7 mouse cellular contexts compared by ENCODE assay signal in the genomic region with DNA sequence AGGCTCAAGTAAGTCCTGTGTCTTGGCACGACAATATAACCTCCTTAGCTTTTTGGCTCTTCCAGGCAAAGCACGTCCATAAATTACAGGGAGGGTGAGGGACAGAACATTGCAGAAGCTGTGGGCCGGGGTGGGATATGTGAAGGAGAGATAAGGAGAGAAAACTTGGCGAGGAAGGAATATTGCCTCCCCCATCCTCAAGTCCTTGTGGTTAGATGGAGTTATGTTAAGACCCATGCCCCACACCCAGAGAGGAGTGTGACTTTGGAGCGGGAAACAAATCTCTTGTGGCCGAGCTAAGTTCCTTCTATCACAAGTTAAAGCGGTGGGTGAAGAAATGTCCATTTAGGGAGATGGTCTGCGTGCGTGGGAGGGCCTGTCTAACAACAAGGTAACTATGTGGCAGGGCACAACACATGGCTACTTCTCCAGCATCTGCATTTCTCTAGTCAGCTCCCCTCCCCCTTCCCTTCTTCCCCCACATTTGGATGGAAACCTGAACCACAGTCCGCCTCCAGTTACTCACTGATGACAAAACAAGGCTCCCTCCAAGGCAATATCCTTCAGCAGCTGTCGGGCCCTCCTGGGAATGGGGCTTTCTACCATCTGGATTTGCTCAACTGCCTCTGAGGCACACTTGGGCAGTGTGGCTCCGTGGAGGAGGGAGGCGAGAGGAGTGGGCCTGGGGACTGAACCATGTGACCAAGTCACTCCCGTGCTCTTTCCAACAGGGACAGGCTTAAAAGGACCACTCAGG. TPM values are rescaled to one million over a fixed set of nuclear protein-coding genes. Genes with fewer than 3 reads are reported as not detected.
DNase-seq lines count a peak whose midpoint lies in the region; ATAC-seq and TF ChIP-seq lines count a peak whose summit lies in the region.

No protein-coding gene starts in this region.

- no peak for TF ChIP-seq CTCF in E14TG2a.4 (conservative IDR thresholded peaks at IDR 0.05; ENCODE audit: low read length)

- H3K4me2 ChIP-seq in limb, embryonic 15.5 days = no peak overlapping the region

- peak; percentile 42 for DNase-seq in brain, adult 2 months (ENCODE audit: low read depth, low spot score)
- DNase-seq in heart, adult 9 months (ENCODE audit: low spot score in 2 of 2) = peak; percentile 83 to 87
- peak; percentile 58 for DNase-seq in testis, postnatal 10 days (ENCODE audit: low spot score)
- DNase-seq in right cerebral cortex, postnatal 25 days = no peak
- no peak for DNase-seq in frontal cortex, postnatal 14 days (ENCODE audit: low spot score in 2 of 2)

- H3K36me3 ChIP-seq in E14TG2a.4 (ENCODE audit: insufficient read depth, low read length) = 0 out of 2 replicates have a peak, but pooled peaks cover 5% of the 10 kb centered on the region
- no peaks in the 10 kb centered on the region for H3K36me3 ChIP-seq in limb, embryonic 15.5 days

- peaks cover 3% of the 10 kb centered on the region; the same call in 1 of the 2 replicates for H3K27me3 ChIP-seq in E14TG2a.4 (ENCODE audit: insufficient read depth, low read length)
- H3K27me3 ChIP-seq in limb, embryonic 15.5 days = no peaks in the 10 kb centered on the region

- no peak overlapping the region for H3K9ac ChIP-seq in limb, embryonic 15.5 days

- H3K4me3 ChIP-seq in E14TG2a.4 (replicated peaks; ENCODE audit: low read length) = peak overlapping the region; percentile 71
- H3K4me3 ChIP-seq in limb, embryonic 15.5 days = no peak overlapping the region

- H3K27ac ChIP-seq in limb, embryonic 15.5 days = peak overlapping the region; percentile 47

- ATAC-seq in limb, embryonic 15.5 days (ENCODE audit: insufficient number of reproducible peaks, low FRiP score, low TSS enrichment, low read depth) = peak; percentile 86

- WGBS in limb, embryonic 15.5 days = 28% methylated on average over 14 of the region's 14 CpGs

- 0 out of 2 replicates have a peak, but pooled peaks cover 5% of the 10 kb centered on the region for H3K9me3 ChIP-seq in E14TG2a.4 (ENCODE audit: low read length)
- no peaks in the 10 kb centered on the region for H3K9me3 ChIP-seq in limb, embryonic 15.5 days

- peaks cover 42% of the 10 kb centered on the region for H3K4me1 ChIP-seq in E14TG2a.4 (replicated peaks; ENCODE audit: low read depth, low read length)
- peaks cover 20% of the 10 kb centered on the region for H3K4me1 ChIP-seq in limb, embryonic 15.5 days

RNA-seq across cellular contexts. Expression of a gene that starts 56.7 kb away (rescaled TPM):
- polyA plus RNA-seq in limb, embryonic 15.5 days (2015; fragmentation: Nextera tagmentation; extraction: Ambion mirVana) = 2.4 and 2.8 TPM in 2 replicates

Comparison
In these comparisons a context has a peak if more than half of its experiments do, and no peak if none do; other contexts are left out.
1. DNase-seq: peak in brain, adult 2 months (single experiment), heart, adult 9 months (2 of 2) and testis, postnatal 10 days (single experiment); none in right cerebral cortex, postnatal 25 days (single experiment) and frontal cortex, postnatal 14 days (0 of 2).